Mouse (Mus musculus) lung, postnatal 0 days (tissue): ENCODE results near the gene Scube3. TPM values are rescaled to one million over a fixed set of nuclear protein-coding genes. Genes with fewer than 3 reads are reported as not detected.

Source experiments
- ATAC-seq: fragments of 200-750 bp; cut with Nextera tagmentation; 2 replicates; pipeline ENCODE4 v1.8.0; 2017; ENCODE audit warnings: moderate library complexity
- DNase-seq: peaks from one replicate; pipeline ENCODE4 v3.0.0-alpha.2; 2016; ENCODE audit warnings: low spot score
- H3K27ac ChIP-seq: fragments of 300-500 bp; sonication (generic); 2 replicates; pipeline ENCODE4 v1.5.1; 2014; ENCODE audit warnings: antibody characterized with exemption, mild to moderate bottlenecking, low read length, mixed read lengths
- H3K27me3 ChIP-seq: fragments of 300-500 bp; sonication (generic); replicated peaks from 2 replicates; pipeline ENCODE4 v1.6.1; 2014; ENCODE audit warnings: low read length, mixed read lengths; ENCODE audit not compliant: insufficient read depth
- H3K36me3 ChIP-seq: fragments of 300-500 bp; sonication (generic); 2 replicates; pipeline ENCODE4 v1.6.1; 2014; ENCODE audit warnings: low read length, mixed read lengths; ENCODE audit not compliant: insufficient read depth
- H3K4me1 ChIP-seq: fragments of 300-500 bp; sonication (generic); 2 replicates; pipeline ENCODE4 v1.6.1; 2014; ENCODE audit warnings: antibody characterized with exemption, low read depth, low read length, mixed read lengths; ENCODE audit not compliant: insufficient read depth
- H3K4me2 ChIP-seq: fragments of 300-500 bp; sonication (generic); replicated peaks from 2 replicates; pipeline ENCODE4 v1.6.1; 2014; ENCODE audit warnings: low read depth, mild to moderate bottlenecking, low read length, moderate library complexity, mixed read lengths
- H3K4me3 ChIP-seq: fragments of 300-500 bp; sonication (generic); 2 replicates; pipeline ENCODE4 v1.5.1; 2014; ENCODE audit warnings: low read depth, low read length
- H3K9ac ChIP-seq: fragments of 300-500 bp; sonication (generic); replicated peaks from 2 replicates; pipeline ENCODE4 v1.6.1; 2014; ENCODE audit warnings: low read depth, mild to moderate bottlenecking
- H3K9me3 ChIP-seq: fragments of 300-500 bp; sonication (generic); 2 replicates; pipeline ENCODE4 v1.6.1; 2016; ENCODE audit warnings: low read length, mixed read lengths
- CTCF ChIP-seq: IDR thresholded peaks from 2 replicates; pipeline ENCODE4 v1.5.1; 2016; ENCODE audit warnings: antibody characterized with exemption, mild to moderate bottlenecking
- EP300 ChIP-seq: IDR thresholded peaks from 2 replicates; pipeline ENCODE4 v1.6.1; 2016; ENCODE audit warnings: antibody characterized with exemption, mild to moderate bottlenecking, control low read depth
- WGBS: fragments of 180-500 bp; shearing (Covaris S2); extraction: QIAGEN DNeasy Blood & Tissue Kit; methylation state at CpG from one replicate; pipeline ENCODE4 v1.1.7; 2014; 5-methylcytosine and 5-hydroxymethylcytosine counted together
- polyA plus RNA-seq: library from polyadenylated mRNA; unstranded; fragments of >200 nt; fragmentation: Nextera tagmentation; extraction: Ambion mirVana; gene quantifications from 2 replicates; pipeline ENCODE4 v1.2.1, GENCODE M21; 2015

Scube3 gene
- polyA plus RNA-seq, 1 experiment from 2014 or later, result 0.30 TPM

DNA sequence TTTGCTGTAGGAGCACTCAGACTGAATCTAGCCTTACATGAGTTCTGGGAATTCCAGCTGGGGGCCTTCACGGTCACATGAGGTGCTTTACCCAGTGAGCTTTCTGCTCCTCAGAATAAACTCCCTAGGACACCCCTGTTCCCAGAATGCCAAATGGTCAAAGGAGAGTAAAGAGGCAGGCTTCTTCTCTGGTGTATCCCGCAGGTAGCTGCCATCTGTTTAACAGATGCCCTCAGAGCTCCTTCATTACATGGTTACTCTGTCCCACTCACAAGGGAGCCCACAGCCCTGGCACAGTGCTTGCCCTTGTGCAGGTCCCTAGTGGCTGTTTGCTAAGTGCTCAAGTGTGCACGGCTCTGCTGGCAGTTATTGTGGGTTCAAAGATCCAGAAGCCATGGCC lies 6.3 kb downstream of the Scube3 start:
- no peak for ATAC-seq
- DNase-seq, result no peak
- H3K9ac ChIP-seq, result no peak overlapping the region
- TF ChIP-seq EP300 (no peak), CTCF (no peak)
- no peaks in the 10 kb centered on the region for H3K36me3 ChIP-seq
- no peaks in the 10 kb centered on the region for H3K9me3 ChIP-seq
- 74% methylated on average over 3 of the region's 3 CpGs for WGBS
- H3K27ac ChIP-seq, result no peak overlapping the region
- H3K4me1 ChIP-seq, result peaks cover 7% of the 10 kb centered on the region; the same call in 1 of the 2 replicates
- H3K27me3 ChIP-seq, result peaks cover 9% of the 10 kb centered on the region; the same call in 1 of the 2 replicates
- H3K4me2 ChIP-seq, result no peak overlapping the region
- no peak overlapping the region for H3K4me3 ChIP-seq

DNA sequence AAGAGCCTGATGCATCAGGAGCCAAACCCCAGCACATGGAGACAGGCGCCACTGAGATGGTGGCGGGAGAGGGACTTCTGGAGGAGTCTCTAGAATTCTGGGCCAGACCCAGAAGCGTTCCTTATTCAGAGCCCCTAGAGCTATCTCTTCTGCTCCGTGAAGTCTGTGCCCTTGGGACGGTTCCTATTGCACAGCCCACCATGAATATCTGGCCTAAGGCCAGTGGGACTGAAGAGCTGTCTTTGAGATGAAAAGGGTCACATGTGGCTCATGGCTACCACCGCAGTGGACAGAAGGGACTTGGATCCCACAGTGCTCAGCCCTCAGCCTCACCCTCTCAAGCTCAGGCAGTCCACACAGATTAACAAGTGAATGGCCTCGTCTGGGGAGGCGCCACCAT lies 7.8 kb downstream of the Scube3 start:
- ATAC-seq, result no peak
- Histone ChIP-seq H3K4me3 (no peak overlapping the region), H3K27me3 (no peaks in the 10 kb centered on the region), H3K4me2 (no peak overlapping the region), H3K27ac (no peak overlapping the region), H3K4me1 (no peaks in the 10 kb centered on the region), H3K36me3 (no peaks in the 10 kb centered on the region), H3K9ac (no peak overlapping the region), H3K9me3 (no peaks in the 10 kb centered on the region)
- 54% methylated on average over 8 of the region's 8 CpGs for WGBS
- no peak for DNase-seq
- TF ChIP-seq EP300 (no peak), CTCF (no peak)

DNA sequence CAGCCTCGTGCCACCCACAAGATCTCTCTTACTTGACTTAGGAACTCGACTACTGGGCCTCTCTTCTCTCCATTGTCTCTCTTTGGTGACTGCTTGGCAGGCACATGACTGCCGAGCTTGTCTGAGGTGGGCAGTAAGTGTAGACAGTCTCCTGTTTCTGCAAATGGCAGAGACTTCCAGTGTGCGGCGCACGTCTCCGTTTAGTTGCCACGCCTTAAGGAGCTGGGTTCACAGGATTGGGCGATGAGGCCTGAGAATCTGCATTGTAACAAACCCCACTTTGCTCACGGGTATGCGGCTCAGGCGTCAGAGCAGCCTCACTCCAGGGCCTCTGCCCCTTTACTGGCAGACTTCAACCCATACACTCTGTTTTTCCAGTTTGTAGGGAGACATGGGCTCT lies 8.5 kb downstream of the Scube3 start:
- WGBS, result 79% methylated on average over 12 of the region's 12 CpGs
- H3K27ac ChIP-seq, result no peak overlapping the region
- no peak overlapping the region for H3K4me3 ChIP-seq
- H3K9ac ChIP-seq, result no peak overlapping the region
- H3K4me2 ChIP-seq, result no peak overlapping the region
- TF ChIP-seq CTCF (no peak), EP300 (no peak)
- no peak for DNase-seq
- H3K9me3 ChIP-seq, result no peaks in the 10 kb centered on the region
- no peaks in the 10 kb centered on the region for H3K27me3 ChIP-seq
- H3K4me1 ChIP-seq, result no peaks in the 10 kb centered on the region
- no peak for ATAC-seq
- H3K36me3 ChIP-seq, result no peaks in the 10 kb centered on the region

DNA sequence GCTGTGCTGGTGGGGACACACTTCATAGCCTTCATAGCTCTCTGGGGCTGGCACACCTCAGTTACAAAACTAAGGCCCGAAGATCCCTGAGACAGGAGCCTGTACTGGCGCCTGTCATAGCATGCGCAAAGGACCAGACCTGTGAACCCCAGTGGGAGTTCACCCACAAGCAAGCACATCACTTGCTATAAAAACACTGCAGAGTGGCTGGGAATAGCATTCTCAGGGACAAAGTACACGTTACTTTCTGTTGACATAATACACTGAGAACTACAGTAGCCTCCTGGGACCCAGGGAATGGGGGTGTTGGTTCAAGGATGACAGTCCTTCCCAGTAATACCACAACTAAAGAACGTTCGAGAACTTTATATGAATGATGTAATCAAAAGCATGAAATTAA lies 11.2 kb downstream of the Scube3 start:
- Histone ChIP-seq H3K9ac (no peak overlapping the region), H3K36me3 (no peaks in the 10 kb centered on the region), H3K4me3 (no peak overlapping the region), H3K9me3 (no peaks in the 10 kb centered on the region), H3K27ac (no peak overlapping the region), H3K4me2 (no peak overlapping the region), H3K4me1 (no peaks in the 10 kb centered on the region), H3K27me3 (no peaks in the 10 kb centered on the region)
- TF ChIP-seq EP300, result no peak
- no peak for TF ChIP-seq CTCF
- DNase-seq, result no peak
- WGBS, result 74% methylated on average over 6 of the region's 6 CpGs
- no peak for ATAC-seq

DNA sequence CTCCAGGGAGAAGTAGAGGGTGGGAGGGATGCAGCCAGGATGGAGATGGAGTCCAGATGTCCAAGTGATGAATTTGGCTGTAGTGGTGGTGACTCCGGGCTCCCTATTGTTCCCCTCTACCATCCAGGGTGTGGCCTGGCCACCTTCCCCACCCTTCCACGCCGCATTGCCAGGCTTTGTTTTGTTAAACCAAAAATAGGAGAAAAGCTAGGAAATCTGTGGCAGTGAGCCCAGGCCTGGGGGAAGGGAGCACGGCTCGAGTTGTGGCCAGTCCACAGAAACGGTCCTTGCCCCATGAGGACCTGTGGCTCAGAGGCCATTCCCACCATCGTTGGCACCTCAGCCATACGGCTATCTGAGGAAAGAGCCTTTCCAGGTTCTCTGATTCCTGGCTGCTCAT lies 13.0 kb downstream of the Scube3 start:
- no peaks in the 10 kb centered on the region; the same call in 1 of the 2 replicates for H3K27me3 ChIP-seq
- no peak overlapping the region for H3K4me2 ChIP-seq
- 80% methylated on average over 8 of the region's 8 CpGs for WGBS
- H3K9me3 ChIP-seq, result no peaks in the 10 kb centered on the region
- H3K4me1 ChIP-seq, result no peaks in the 10 kb centered on the region
- H3K9ac ChIP-seq, result no peak overlapping the region
- H3K4me3 ChIP-seq, result no peak overlapping the region
- DNase-seq, result no peak
- no peaks in the 10 kb centered on the region for H3K36me3 ChIP-seq
- TF ChIP-seq EP300 (no peak), CTCF (no peak)
- H3K27ac ChIP-seq, result no peak overlapping the region
- no peak for ATAC-seq

DNA sequence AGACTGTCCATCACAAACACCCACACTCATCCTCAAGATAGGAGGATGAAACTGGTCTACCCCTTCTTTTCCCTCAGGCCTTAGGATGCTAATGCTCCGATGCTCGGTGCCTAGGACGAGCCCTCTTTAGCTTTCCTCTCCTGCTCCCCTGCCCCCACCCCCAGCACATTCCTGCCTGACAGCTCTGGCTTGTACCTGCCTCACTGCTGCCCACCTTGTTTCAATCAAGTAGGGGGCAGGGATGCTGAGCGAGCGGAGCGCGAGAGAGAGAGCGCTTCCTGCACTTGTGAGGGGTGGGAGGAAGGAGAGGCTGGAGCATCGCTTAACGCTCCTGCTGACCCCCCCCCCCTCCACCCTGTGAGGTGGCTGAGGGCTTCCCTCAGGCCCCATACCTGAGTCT lies 18.4 kb downstream of the Scube3 start:
- WGBS, result 22% methylated on average over 10 of the region's 10 CpGs
- H3K9ac ChIP-seq, result no peak overlapping the region
- no peak overlapping the region for H3K27ac ChIP-seq
- no peak overlapping the region for H3K4me2 ChIP-seq
- no peaks in the 10 kb centered on the region for H3K36me3 ChIP-seq
- H3K27me3 ChIP-seq, result no peaks in the 10 kb centered on the region; the same call in 1 of the 2 replicates
- H3K9me3 ChIP-seq, result no peaks in the 10 kb centered on the region
- ATAC-seq (no peak), DNase-seq (no peak)
- TF ChIP-seq CTCF, result no peak
- no peak for TF ChIP-seq EP300
- no peaks in the 10 kb centered on the region for H3K4me1 ChIP-seq
- H3K4me3 ChIP-seq, result no peak overlapping the region

DNA sequence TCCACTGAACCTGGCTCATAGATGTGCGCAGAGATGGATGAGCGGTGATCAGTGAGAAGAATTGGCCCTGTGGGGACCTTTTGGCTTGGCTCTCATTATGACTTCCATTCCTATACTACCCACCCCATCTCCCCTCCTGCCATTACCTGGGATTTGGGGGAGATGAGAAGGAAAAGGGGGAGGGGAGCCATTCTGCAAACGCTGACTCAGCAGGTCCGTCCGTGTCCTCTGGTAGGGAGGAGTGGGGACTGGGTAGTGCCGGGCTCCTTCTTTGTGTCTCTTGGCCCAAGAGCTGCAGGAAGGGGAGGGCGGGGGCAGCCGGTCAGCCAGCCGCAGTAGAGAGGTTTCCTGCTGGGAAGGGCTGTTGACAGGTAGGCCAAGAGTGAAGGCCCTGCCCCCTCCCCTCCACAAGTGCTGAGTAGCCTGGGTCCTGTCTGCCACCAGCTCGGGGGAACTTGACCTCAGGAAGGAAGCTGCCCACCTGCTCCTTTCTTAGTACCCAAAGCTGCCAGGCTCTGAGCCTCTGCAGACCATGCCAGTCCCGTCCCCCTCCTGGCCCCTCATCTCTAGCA lies 19.5 kb downstream of the Scube3 start:
- no peaks in the 10 kb centered on the region; the same call in 1 of the 2 replicates for H3K27me3 ChIP-seq
- no peak overlapping the region for H3K4me2 ChIP-seq
- no peak for DNase-seq
- 20% methylated on average over 11 of the region's 11 CpGs for WGBS
- no peak overlapping the region for H3K9ac ChIP-seq
- H3K36me3 ChIP-seq, result no peaks in the 10 kb centered on the region
- H3K4me3 ChIP-seq, result no peak overlapping the region
- no peak for ATAC-seq
- H3K27ac ChIP-seq, result no peak overlapping the region
- H3K4me1 ChIP-seq, result no peaks in the 10 kb centered on the region
- H3K9me3 ChIP-seq, result no peaks in the 10 kb centered on the region
- TF ChIP-seq EP300 (no peak), CTCF (no peak)
